In genomic region chr9:107543299-107543698, GRCm38 (mm10) we compare ENCODE assay signal across 15 mouse cellular contexts. TPM values are rescaled to one million over a fixed set of nuclear protein-coding genes. Genes with fewer than 3 reads are reported as not detected.
DNase-seq lines count a peak whose midpoint lies in the region; ATAC-seq and TF ChIP-seq lines count a peak whose summit lies in the region.
"Had no signal": no experiment of that assay in that cellular context is flagged by ENCODE, and none has a peak within 500 bp of the region (broad histone marks: within the 10 kb centered on the region; RNA-seq: fewer than 3 reads in every experiment).

No protein-coding gene starts in this region.

- H3K9me3 ChIP-seq in forebrain, embryonic 10.5 days = no peaks in the 10 kb centered on the region
- no peaks in the 10 kb centered on the region for H3K9me3 ChIP-seq in forebrain, embryonic 11.5 days (ENCODE audit: control insufficient read depth, low read length)
- no peaks in the 10 kb centered on the region for H3K9me3 ChIP-seq in kidney, embryonic 15.5 days (replicated peaks)
- no peaks in the 10 kb centered on the region for H3K9me3 ChIP-seq in stomach, embryonic 14.5 days (ENCODE audit: control insufficient read depth, low read depth, low read length)
- H3K9me3 ChIP-seq in stomach, postnatal 0 days (ENCODE audit: control insufficient read depth, low read length) = no peaks in the 10 kb centered on the region
- no peaks in the 10 kb centered on the region for H3K9me3 ChIP-seq in neural tube, embryonic 15.5 days (replicated peaks)

- no peak overlapping the region for H3K4me2 ChIP-seq in forebrain, embryonic 11.5 days (ENCODE audit: low read depth, low read length, severe bottlenecking)
- H3K4me2 ChIP-seq in kidney, embryonic 15.5 days = peak overlapping the region; percentile 85
- H3K4me2 ChIP-seq in stomach, embryonic 14.5 days (replicated peaks; ENCODE audit: low read depth, low read length) = peak overlapping the region; percentile 64; the same call in 1 of the 2 replicates
- no peak overlapping the region for H3K4me2 ChIP-seq in stomach, postnatal 0 days (replicated peaks; ENCODE audit: low read depth)
- H3K4me2 ChIP-seq in neural tube, embryonic 15.5 days = peak overlapping the region; percentile 80

- TF ChIP-seq CTCF in stomach, postnatal 0 days (IDR thresholded peaks at IDR 0.05; ENCODE audit: low read depth) = no peak

- H3K4me1 ChIP-seq in forebrain, embryonic 10.5 days = peaks cover 59% of the 10 kb centered on the region
- H3K4me1 ChIP-seq in forebrain, embryonic 11.5 days (replicated peaks; ENCODE audit: control insufficient read depth, insufficient read depth, low read length) = peaks cover 14% of the 10 kb centered on the region; the same call in 1 of the 2 replicates
- peaks cover 46% of the 10 kb centered on the region for H3K4me1 ChIP-seq in kidney, embryonic 15.5 days
- H3K4me1 ChIP-seq in stomach, embryonic 14.5 days (ENCODE audit: control insufficient read depth, insufficient read depth, low read length) = peaks cover 19% of the 10 kb centered on the region
- H3K4me1 ChIP-seq in stomach, postnatal 0 days (replicated peaks; ENCODE audit: control insufficient read depth, insufficient read depth) = 0 out of 2 replicates have a peak, but pooled peaks cover 2% of the 10 kb centered on the region
- peaks cover 52% of the 10 kb centered on the region for H3K4me1 ChIP-seq in neural tube, embryonic 15.5 days

- H3K27ac ChIP-seq in forebrain, embryonic 10.5 days = no peak overlapping the region
- no peak overlapping the region for H3K27ac ChIP-seq in forebrain, embryonic 11.5 days (ENCODE audit: low read depth, low read length)
- H3K27ac ChIP-seq in kidney, embryonic 15.5 days = no peak overlapping the region
- no peak overlapping the region for H3K27ac ChIP-seq in stomach, embryonic 14.5 days (ENCODE audit: low read length)
- H3K27ac ChIP-seq in stomach, postnatal 0 days (replicated peaks) = no peak overlapping the region
- H3K27ac ChIP-seq in neural tube, embryonic 15.5 days (replicated peaks) = no peak overlapping the region

- no peak for TF ChIP-seq EP300 in stomach, postnatal 0 days (optimal IDR thresholded peaks at IDR 0.05)

- H3K27me3 ChIP-seq in forebrain, embryonic 10.5 days (ENCODE audit: poor library complexity, severe bottlenecking) = peaks cover 11% of the 10 kb centered on the region
- no peaks in the 10 kb centered on the region for H3K27me3 ChIP-seq in forebrain, embryonic 11.5 days (ENCODE audit: control insufficient read depth, insufficient read depth, low read length)
- H3K27me3 ChIP-seq in kidney, embryonic 15.5 days = no peaks in the 10 kb centered on the region
- no peaks in the 10 kb centered on the region for H3K27me3 ChIP-seq in stomach, embryonic 14.5 days (ENCODE audit: control insufficient read depth, insufficient read depth, low read length)
- H3K27me3 ChIP-seq in stomach, postnatal 0 days (ENCODE audit: control insufficient read depth, insufficient read depth, low read length) = no peaks in the 10 kb centered on the region
- H3K27me3 ChIP-seq in neural tube, embryonic 15.5 days (replicated peaks) = peaks cover 3% of the 10 kb centered on the region; the same call in 1 of the 2 replicates

- no peak overlapping the region for H3K9ac ChIP-seq in forebrain, embryonic 11.5 days (ENCODE audit: low read length)
- no peak overlapping the region for H3K9ac ChIP-seq in kidney, embryonic 15.5 days
- H3K9ac ChIP-seq in stomach, embryonic 14.5 days (replicated peaks; ENCODE audit: low read depth, low read length) = no peak overlapping the region; the same call in 1 of the 2 replicates
- no peak overlapping the region for H3K9ac ChIP-seq in stomach, postnatal 0 days (ENCODE audit: low read length)
- no peak overlapping the region for H3K9ac ChIP-seq in neural tube, embryonic 15.5 days (replicated peaks)

- no peak for DNase-seq in forebrain, embryonic 10.5 days (ENCODE audit: extremely low spot score, low spot score)
- no peak for DNase-seq in forebrain, embryonic 11.5 days (ENCODE audit: low spot score)
- DNase-seq in kidney, postnatal 10 days = no peak
- DNase-seq in stomach, postnatal 0 days (ENCODE audit: low spot score) = no peak
- no peak for DNase-seq in spleen, adult 18-20 months
- DNase-seq: adrenal gland, postnatal 14 days; embryo, embryonic 11 days; gastrocnemius, postnatal 36 days; midbrain, embryonic 14.5 days; right cerebral cortex, postnatal 14 days; thymus, postnatal 4 days had no signal

- peaks cover 44% of the 10 kb centered on the region for H3K36me3 ChIP-seq in forebrain, embryonic 10.5 days (replicated peaks)
- H3K36me3 ChIP-seq in forebrain, embryonic 11.5 days (ENCODE audit: control insufficient read depth, insufficient read depth, low read length) = peaks cover 4% of the 10 kb centered on the region; the same call in 1 of the 2 replicates
- peaks cover 43% of the 10 kb centered on the region for H3K36me3 ChIP-seq in kidney, embryonic 15.5 days
- H3K36me3 ChIP-seq in stomach, embryonic 14.5 days (ENCODE audit: control insufficient read depth, insufficient read depth, low read length) = peaks cover 33% of the 10 kb centered on the region
- peaks cover 13% of the 10 kb centered on the region for H3K36me3 ChIP-seq in stomach, postnatal 0 days (ENCODE audit: control insufficient read depth, insufficient read depth, low read length)
- peaks cover 37% of the 10 kb centered on the region for H3K36me3 ChIP-seq in neural tube, embryonic 15.5 days

- 87% methylated on average over 11 of the region's 11 CpGs for WGBS in forebrain, embryonic 10.5 days
- WGBS in forebrain, embryonic 11.5 days = 88% methylated on average over 11 of the region's 11 CpGs
- 84% methylated on average over 11 of the region's 11 CpGs for WGBS in kidney, embryonic 15.5 days
- WGBS in stomach, embryonic 14.5 days = 80% methylated on average over 11 of the region's 11 CpGs
- WGBS in stomach, postnatal 0 days = 82% methylated on average over 11 of the region's 11 CpGs
- WGBS in neural tube, embryonic 15.5 days = 85% methylated on average over 11 of the region's 11 CpGs

- H3K4me3 ChIP-seq in forebrain, embryonic 10.5 days = peak overlapping the region; percentile 70; the same call in 1 of the 2 replicates
- no peak overlapping the region for H3K4me3 ChIP-seq in forebrain, embryonic 11.5 days (ENCODE audit: low read depth, low read length)
- H3K4me3 ChIP-seq in kidney, embryonic 15.5 days (replicated peaks) = peak overlapping the region; percentile 84; the same call in 1 of the 2 replicates
- H3K4me3 ChIP-seq in stomach, embryonic 14.5 days (ENCODE audit: low read depth, low read length) = peak overlapping the region; percentile 54; the same call in 1 of the 2 replicates
- no peak overlapping the region for H3K4me3 ChIP-seq in stomach, postnatal 0 days (ENCODE audit: low read depth, low read length)
- no peak overlapping the region for H3K4me3 ChIP-seq in neural tube, embryonic 15.5 days (replicated peaks)

- ATAC-seq in forebrain, embryonic 11.5 days (replicated peaks; ENCODE audit: low FRiP score) = no peak
- no peak for ATAC-seq in kidney, embryonic 15.5 days (replicated peaks; ENCODE audit: low FRiP score)
- ATAC-seq in stomach, embryonic 14.5 days (ENCODE audit: insufficient number of reproducible peaks, insufficient read depth, low FRiP score, low read depth) = no peak
- no peak for ATAC-seq in stomach, postnatal 0 days (ENCODE audit: low FRiP score, low TSS enrichment)
- ATAC-seq in neural tube, embryonic 15.5 days (ENCODE audit: low FRiP score) = no peak
- ATAC-seq: lung, postnatal 0 days had no signal

RNA-seq across cellular contexts. Expression of gene Nprl2, which starts 1.3 kb away (rescaled TPM):
- polyA plus RNA-seq in forebrain, embryonic 10.5 days (2016; fragmentation: Nextera tagmentation; extraction: Ambion mirVana) = 36.7 and 37.3 TPM in 2 replicates
- 40.7 and 43.7 TPM in 2 replicates for polyA plus RNA-seq in forebrain, embryonic 11.5 days (2014; fragmentation: Nextera tagmentation; extraction: Ambion mirVana)
- 44.4 and 46.8 TPM in 2 replicates for polyA plus RNA-seq in kidney, embryonic 15.5 days (2015; fragmentation: Nextera tagmentation; extraction: Ambion mirVana)
- polyA plus RNA-seq in stomach, embryonic 14.5 days (2014; fragmentation: Nextera tagmentation; extraction: Ambion mirVana) = 44.7 and 46.0 TPM in 2 replicates
- polyA plus RNA-seq in stomach, postnatal 0 days (2015; fragmentation: Nextera tagmentation; extraction: Ambion mirVana) = 24.8 and 24.9 TPM in 2 replicates
- 67.5 and 77.9 TPM in 2 replicates for polyA plus RNA-seq in neural tube, embryonic 15.5 days (2015; fragmentation: Nextera tagmentation; extraction: Ambion mirVana)

RNA-seq across cellular contexts. Expression of gene Cyb561d2, which starts 1.3 kb away (rescaled TPM):
- 20.4 and 21.0 TPM in 2 replicates for polyA plus RNA-seq in forebrain, embryonic 10.5 days (2016; fragmentation: Nextera tagmentation; extraction: Ambion mirVana)
- polyA plus RNA-seq in forebrain, embryonic 11.5 days (2014; fragmentation: Nextera tagmentation; extraction: Ambion mirVana) = 14.3 and 18.7 TPM in 2 replicates
- 31.5 and 33.9 TPM in 2 replicates for polyA plus RNA-seq in kidney, embryonic 15.5 days (2015; fragmentation: Nextera tagmentation; extraction: Ambion mirVana)
- polyA plus RNA-seq in stomach, embryonic 14.5 days (2014; fragmentation: Nextera tagmentation; extraction: Ambion mirVana) = 23.8 and 29.2 TPM in 2 replicates
- polyA plus RNA-seq in stomach, postnatal 0 days (2015; fragmentation: Nextera tagmentation; extraction: Ambion mirVana) = 26.7 and 28.2 TPM in 2 replicates
- polyA plus RNA-seq in neural tube, embryonic 15.5 days (2015; fragmentation: Nextera tagmentation; extraction: Ambion mirVana) = 46.9 and 53.9 TPM in 2 replicates

RNA-seq across cellular contexts. Expression of gene Zmynd10, which starts 3.8 kb away (rescaled TPM):
- polyA plus RNA-seq in forebrain, embryonic 10.5 days (2016; fragmentation: Nextera tagmentation; extraction: Ambion mirVana) = 0.74 and 1.4 TPM in 2 replicates
- polyA plus RNA-seq in forebrain, embryonic 11.5 days (2014; fragmentation: Nextera tagmentation; extraction: Ambion mirVana) = 1.1 and 2.3 TPM in 2 replicates
- polyA plus RNA-seq in kidney, embryonic 15.5 days (2015; fragmentation: Nextera tagmentation; extraction: Ambion mirVana) = 1.2 and 2.9 TPM in 2 replicates
- 0.52 and 0.74 TPM in 2 replicates for polyA plus RNA-seq in stomach, embryonic 14.5 days (2014; fragmentation: Nextera tagmentation; extraction: Ambion mirVana)
- 0.94 and 0.97 TPM in 2 replicates for polyA plus RNA-seq in stomach, postnatal 0 days (2015; fragmentation: Nextera tagmentation; extraction: Ambion mirVana)
- polyA plus RNA-seq in neural tube, embryonic 15.5 days (2015; fragmentation: Nextera tagmentation; extraction: Ambion mirVana) = 1.6 and 2.6 TPM in 2 replicates

RNA-seq across cellular contexts. Expression of gene Rassf1, which starts 8.1 kb away (rescaled TPM):
- 57.4 and 59.6 TPM in 2 replicates for polyA plus RNA-seq in forebrain, embryonic 10.5 days (2016; fragmentation: Nextera tagmentation; extraction: Ambion mirVana)
- polyA plus RNA-seq in forebrain, embryonic 11.5 days (2014; fragmentation: Nextera tagmentation; extraction: Ambion mirVana) = 48.2 and 51.8 TPM in 2 replicates
- polyA plus RNA-seq in kidney, embryonic 15.5 days (2015; fragmentation: Nextera tagmentation; extraction: Ambion mirVana) = 61.7 and 63.4 TPM in 2 replicates
- polyA plus RNA-seq in stomach, embryonic 14.5 days (2014; fragmentation: Nextera tagmentation; extraction: Ambion mirVana) = 53.6 and 54.1 TPM in 2 replicates
- 44.2 and 46.5 TPM in 2 replicates for polyA plus RNA-seq in stomach, postnatal 0 days (2015; fragmentation: Nextera tagmentation; extraction: Ambion mirVana)
- 41.2 and 46.1 TPM in 2 replicates for polyA plus RNA-seq in neural tube, embryonic 15.5 days (2015; fragmentation: Nextera tagmentation; extraction: Ambion mirVana)

RNA-seq across cellular contexts. Expression of gene Tmem115, which starts 9.6 kb away (rescaled TPM):
- 33.0 and 35.8 TPM in 2 replicates for polyA plus RNA-seq in forebrain, embryonic 10.5 days (2016; fragmentation: Nextera tagmentation; extraction: Ambion mirVana)
- 40.2 and 43.7 TPM in 2 replicates for polyA plus RNA-seq in forebrain, embryonic 11.5 days (2014; fragmentation: Nextera tagmentation; extraction: Ambion mirVana)
- polyA plus RNA-seq in kidney, embryonic 15.5 days (2015; fragmentation: Nextera tagmentation; extraction: Ambion mirVana) = 45.0 and 49.4 TPM in 2 replicates
- polyA plus RNA-seq in stomach, embryonic 14.5 days (2014; fragmentation: Nextera tagmentation; extraction: Ambion mirVana) = 45.9 and 46.6 TPM in 2 replicates
- 41.9 and 43.2 TPM in 2 replicates for polyA plus RNA-seq in stomach, postnatal 0 days (2015; fragmentation: Nextera tagmentation; extraction: Ambion mirVana)
- polyA plus RNA-seq in neural tube, embryonic 15.5 days (2015; fragmentation: Nextera tagmentation; extraction: Ambion mirVana) = 45.7 and 46.1 TPM in 2 replicates

Comparison
In these comparisons a context has a peak if more than half of its experiments do, and no peak if none do; other contexts are left out.
1. H3K4me3 ChIP-seq: peak in forebrain, embryonic 10.5 days (single experiment), kidney, embryonic 15.5 days (single experiment) and stomach, embryonic 14.5 days (single experiment); none in forebrain, embryonic 11.5 days (single experiment), stomach, postnatal 0 days (single experiment) and neural tube, embryonic 15.5 days (single experiment).
2. H3K4me2 ChIP-seq: peak in kidney, embryonic 15.5 days (single experiment), stomach, embryonic 14.5 days (single experiment) and neural tube, embryonic 15.5 days (single experiment); none in forebrain, embryonic 11.5 days (single experiment) and stomach, postnatal 0 days (single experiment).